Comparison of ENCODE assay signal across 8 mouse cellular contexts in the genomic region with DNA sequence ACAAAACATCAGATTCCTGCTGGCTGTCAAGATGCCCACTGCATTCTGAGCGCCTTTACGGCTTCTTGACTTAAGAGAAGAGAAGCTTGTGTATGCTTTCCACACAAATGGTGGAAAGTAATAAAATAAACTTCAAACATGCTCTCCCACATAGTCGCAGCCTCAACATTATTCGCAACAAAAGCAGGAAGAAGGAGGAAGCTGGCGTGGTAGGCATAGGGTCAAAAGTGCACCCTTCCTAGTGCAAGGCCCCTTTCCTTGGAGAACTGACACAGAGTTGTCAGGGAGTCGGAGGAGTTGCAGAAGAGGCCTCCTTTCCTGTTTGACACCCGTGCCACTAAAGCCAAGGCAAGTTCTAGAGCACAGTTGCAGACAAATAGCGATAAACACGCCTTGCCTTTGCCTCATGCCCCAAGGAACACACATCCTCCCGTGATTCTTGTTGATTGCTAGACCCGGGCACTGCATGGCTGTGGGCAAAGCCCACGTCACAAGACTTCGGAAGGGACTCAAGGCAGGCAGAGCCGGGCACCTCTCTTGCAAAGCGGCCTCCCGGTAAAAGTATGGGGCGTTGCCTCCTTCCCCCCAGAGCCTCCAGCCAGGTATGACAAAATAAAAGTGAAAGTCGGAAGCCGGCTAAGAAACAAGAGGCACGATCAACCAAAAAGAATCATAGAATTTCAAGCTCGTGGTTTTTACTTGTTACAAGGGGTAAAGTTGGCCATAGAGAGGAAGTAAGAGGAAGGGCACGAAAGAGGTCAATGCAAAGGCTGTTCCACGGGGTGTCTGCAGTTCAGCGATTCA. TPM values are rescaled to one million over a fixed set of nuclear protein-coding genes. Genes with fewer than 3 reads are reported as not detected.
DNase-seq lines count a peak whose midpoint lies in the region; ATAC-seq and TF ChIP-seq lines count a peak whose summit lies in the region.

No protein-coding gene starts in this region.

- H3K9me3 ChIP-seq in embryonic facial prominence, embryonic 14.5 days (ENCODE audit: control insufficient read depth, low read length), result no peaks in the 10 kb centered on the region

- H3K36me3 ChIP-seq in embryonic facial prominence, embryonic 14.5 days (ENCODE audit: control insufficient read depth, insufficient read depth, low read length), result no peaks in the 10 kb centered on the region

- no peak for DNase-seq in layer of hippocampus, adult 2 months (ENCODE audit: low spot score in 2 of 2)
- DNase-seq in layer of hippocampus, adult 11-12 months (ENCODE audit: low spot score), result no peak
- DNase-seq in embryonic facial prominence, embryonic 14.5 days (ENCODE audit: low spot score), result no peak
- peak; percentile 18 for DNase-seq in kidney, postnatal 10 days
- DNase-seq in naive thymus-derived CD4-positive, alpha-beta T cell, adult 2 months (ENCODE audit: low read depth), result peak; percentile 6
- DNase-seq in cerebellum, adult 9-10 months, result no peak
- no peak for DNase-seq in right cerebral cortex, postnatal 25 days
- DNase-seq in thymus, postnatal 25 days, result no peak

- peak overlapping the region; percentile 64; the same call in 1 of the 2 replicates for H3K27ac ChIP-seq in layer of hippocampus, adult 2 months
- H3K27ac ChIP-seq in embryonic facial prominence, embryonic 14.5 days (replicated peaks; ENCODE audit: low read depth, low read length), result no peak overlapping the region

- H3K4me3 ChIP-seq in layer of hippocampus, adult 2 months, result peak overlapping the region; percentile 59
- H3K4me3 ChIP-seq in embryonic facial prominence, embryonic 14.5 days (ENCODE audit: low read depth, low read length), result peak overlapping the region; percentile 64

- 11% methylated on average over 24 of the region's 24 CpGs for WGBS in embryonic facial prominence, embryonic 14.5 days

- H3K4me2 ChIP-seq in embryonic facial prominence, embryonic 14.5 days (ENCODE audit: low read depth, low read length), result peak overlapping the region; percentile 99

- peaks cover 21% of the 10 kb centered on the region; the same call in 1 of the 2 replicates for H3K4me1 ChIP-seq in embryonic facial prominence, embryonic 14.5 days (ENCODE audit: control insufficient read depth, insufficient read depth, low read length)

- no peak for TF ChIP-seq CTCF in layer of hippocampus, adult 2 months (conservative IDR thresholded peaks at IDR 0.05)

- no peak for ATAC-seq in embryonic facial prominence, embryonic 14.5 days (ENCODE audit: low read depth)

- H3K9ac ChIP-seq in embryonic facial prominence, embryonic 14.5 days (ENCODE audit: low read depth, low read length), result peak overlapping the region; percentile 67; the same call in 1 of the 2 replicates

- peaks cover 81% of the 10 kb centered on the region for H3K27me3 ChIP-seq in embryonic facial prominence, embryonic 14.5 days (replicated peaks; ENCODE audit: control insufficient read depth, insufficient read depth, low read length)

RNA-seq across cellular contexts. Expression of a gene that starts 1.2 kb away (rescaled TPM):
- total RNA-seq in layer of hippocampus, adult 2 months (2021), result 1 to 10 TPM; 2.8 TPM
- polyA plus RNA-seq in embryonic facial prominence, embryonic 14.5 days (2014; fragmentation: Nextera tagmentation; extraction: Ambion mirVana), result 1.8 and 2.1 TPM in 2 replicates

RNA-seq across cellular contexts. Expression of a gene that starts 2.0 kb away (rescaled TPM):
- total RNA-seq in layer of hippocampus, adult 2 months (2021), result under 1 TPM; 0.67 to 0.71 TPM
- polyA plus RNA-seq in embryonic facial prominence, embryonic 14.5 days (2014; fragmentation: Nextera tagmentation; extraction: Ambion mirVana), result not detected in 2 replicates

Comparison
In these comparisons a context has a peak if more than half of its experiments do, and no peak if none do; other contexts are left out.
1. DNase-seq: peak in kidney, postnatal 10 days (single experiment) and naive thymus-derived CD4-positive, alpha-beta T cell, adult 2 months (single experiment); none in layer of hippocampus, adult 2 months (0 of 2), layer of hippocampus, adult 11-12 months (single experiment), embryonic facial prominence, embryonic 14.5 days (single experiment), cerebellum, adult 9-10 months (single experiment), right cerebral cortex, postnatal 25 days (single experiment) and thymus, postnatal 25 days (single experiment).